Mouse (Mus musculus) midbrain, postnatal 0 days (tissue): ENCODE results near the gene Dzank1. TPM values are rescaled to one million over a fixed set of nuclear protein-coding genes. Genes with fewer than 3 reads are reported as not detected.

Experiments
- ATAC-seq: fragments of 200-750 bp; cut with Nextera tagmentation; 2 replicates; pipeline ENCODE4 v1.8.0; 2017; ENCODE audit warnings: moderate number of reproducible peaks, mild to moderate bottlenecking, moderate TSS enrichment, moderate library complexity; ENCODE audit not compliant: low FRiP score
- DNase-seq: peaks from one replicate; pipeline ENCODE4 v3.0.0-alpha.2; 2015; ENCODE audit warnings: low spot score
- H3K27ac ChIP-seq: fragments of 300-500 bp; sonication (generic); 2 replicates; pipeline ENCODE4 v1.5.1; 2014; ENCODE audit warnings: low read depth, mild to moderate bottlenecking, low read length, mixed read lengths
- H3K27me3 ChIP-seq: fragments of 300-500 bp; sonication (generic); 2 replicates; pipeline ENCODE4 v1.6.1; 2014; ENCODE audit warnings: low read length, control low read depth, mixed read lengths; ENCODE audit not compliant: insufficient read depth
- H3K36me3 ChIP-seq: fragments of 300-500 bp; sonication (generic); 2 replicates; pipeline ENCODE4 v1.6.1; 2014; ENCODE audit warnings: low read length, control low read depth, mixed read lengths; ENCODE audit not compliant: insufficient read depth
- H3K4me1 ChIP-seq: fragments of 300-500 bp; sonication (generic); 2 replicates; pipeline ENCODE4 v1.6.1; 2014; ENCODE audit warnings: mild to moderate bottlenecking, control low read depth, antibody characterized with exemption, low read length, mixed read lengths; ENCODE audit not compliant: insufficient read depth
- H3K4me2 ChIP-seq: fragments of 300-500 bp; sonication (generic); 2 replicates; pipeline ENCODE4 v1.6.1; 2014; ENCODE audit warnings: low read depth, mild to moderate bottlenecking, low read length, mixed read lengths; ENCODE audit not compliant: poor library complexity, severe bottlenecking
- H3K4me3 ChIP-seq: fragments of 300-500 bp; sonication (generic); 2 replicates; pipeline ENCODE4 v1.5.1; 2014; ENCODE audit warnings: low read depth, mild to moderate bottlenecking, low read length, moderate library complexity
- H3K9ac ChIP-seq: fragments of 300-500 bp; sonication (generic); replicated peaks from 2 replicates; pipeline ENCODE4 v1.6.1; 2014; ENCODE audit warnings: mild to moderate bottlenecking, low read length, moderate library complexity, mixed read lengths; ENCODE audit not compliant: poor library complexity, severe bottlenecking
- H3K9me3 ChIP-seq: fragments of 300-500 bp; sonication (generic); 2 replicates; pipeline ENCODE4 v1.6.1; 2016; ENCODE audit warnings: low read length, control low read depth
- CTCF ChIP-seq: IDR thresholded peaks from 2 replicates; pipeline ENCODE4 v1.5.1; 2016; ENCODE audit warnings: antibody characterized with exemption, mild to moderate bottlenecking
- WGBS: fragments of 180-500 bp; shearing (Covaris S2); extraction: QIAGEN DNeasy Blood & Tissue Kit; methylation state at CpG from one replicate; pipeline ENCODE4 v1.1.7; 2014; 5-methylcytosine and 5-hydroxymethylcytosine counted together
- polyA plus RNA-seq: library from polyadenylated mRNA; unstranded; fragments of >200 nt; fragmentation: Nextera tagmentation; extraction: Ambion mirVana; gene quantifications from 2 replicates; pipeline ENCODE4 v1.2.1, GENCODE M21; 2015
- total RNA-seq: library from RNA; depleted of rRNA; stranded (reverse); fragments of >200 nt; gene quantifications from 2 replicates; pipeline ENCODE4 v1.2.3, GENCODE M21; 2014; rRNA removed

The Dzank1 gene
- total and polyA plus RNA-seq, 2 experiments from 2014 or later, result 22.9 to 31.0 TPM

DNA sequence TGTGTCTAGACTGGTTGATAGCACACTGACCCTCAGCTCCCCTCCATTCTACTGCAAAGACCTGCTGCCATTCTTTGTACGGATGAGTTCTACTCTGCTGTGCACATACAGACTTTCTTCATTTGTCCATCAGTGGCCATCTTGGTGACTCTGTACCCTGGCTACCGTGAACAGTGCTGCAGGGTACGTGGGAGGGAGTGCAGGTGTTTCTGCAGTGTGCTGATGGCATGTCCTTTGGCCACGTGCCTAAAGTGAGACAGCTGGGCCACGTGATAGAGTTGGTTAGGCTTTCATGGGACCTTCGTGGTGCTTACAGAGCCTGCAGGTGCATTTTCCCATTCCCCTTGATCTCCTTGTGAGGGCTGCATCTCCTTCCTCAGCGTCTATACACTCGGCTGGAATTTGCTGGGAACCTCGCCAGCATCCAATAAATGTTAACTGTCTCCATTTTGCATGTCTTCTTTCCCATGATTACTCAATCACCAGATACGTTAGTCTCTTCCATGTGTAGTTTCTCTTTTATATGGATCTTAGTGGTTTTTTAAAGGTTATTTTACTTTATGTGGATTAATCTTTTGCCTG is 105.0 kb downstream of the Dzank1 start:
- Histone ChIP-seq H3K9ac (no peak overlapping the region), H3K36me3 (no peaks in the 10 kb centered on the region), H3K27ac (no peak overlapping the region), H3K4me1 (0 out of 2 replicates have a peak, but pooled peaks cover 2% of the 10 kb centered on the region), H3K27me3 (no peaks in the 10 kb centered on the region), H3K9me3 (no peaks in the 10 kb centered on the region), H3K4me3 (no peak overlapping the region), H3K4me2 (no peak overlapping the region)
- no peak for DNase-seq
- ATAC-seq, result no peak
- 75% methylated on average over 10 of the region's 10 CpGs for WGBS
- TF ChIP-seq CTCF, result no peak

Other genes with a start within 250 kb of the Dzank1 start
- not detected in 2 replicates for gene Ovol2, start 195.3 kb downstream of the Dzank1 start, total RNA-seq
- not detected in 2 replicates for gene Ovol2, start 195.3 kb downstream of the Dzank1 start, polyA plus RNA-seq
- gene Kat14, start 158.4 kb downstream of the Dzank1 start, total RNA-seq, result 24.5 and 37.7 TPM in 2 replicates
- 17.7 and 19.2 TPM in 2 replicates for gene Kat14, start 158.4 kb downstream of the Dzank1 start, polyA plus RNA-seq
- gene Pet117, start 158.4 kb downstream of the Dzank1 start, total RNA-seq, result not detected in 2 replicates
- gene Pet117, start 158.4 kb downstream of the Dzank1 start, polyA plus RNA-seq, result 3.8 TPM in 1 of 2 replicates, not detected in the other
- 24.3 and 34.6 TPM in 2 replicates for gene Polr3f, start 304 bp upstream of the Dzank1 start, total RNA-seq
- gene Polr3f, start 304 bp upstream of the Dzank1 start, polyA plus RNA-seq, result 22.0 and 28.1 TPM in 2 replicates
- 17.4 and 18.7 TPM in 2 replicates for gene Rbbp9, start 23.5 kb upstream of the Dzank1 start, total RNA-seq
- 36.9 and 40.0 TPM in 2 replicates for gene Rbbp9, start 23.5 kb upstream of the Dzank1 start, polyA plus RNA-seq
- 57.2 and 71.1 TPM in 2 replicates for gene Sec23b, start 28.8 kb upstream of the Dzank1 start, total RNA-seq
- 59.9 and 60.9 TPM in 2 replicates for gene Sec23b, start 28.8 kb upstream of the Dzank1 start, polyA plus RNA-seq
- 19.1 and 25.0 TPM in 2 replicates for gene Smim26, start 66.6 kb upstream of the Dzank1 start, total RNA-seq
- gene Smim26, start 66.6 kb upstream of the Dzank1 start, polyA plus RNA-seq, result 72.2 and 74.1 TPM in 2 replicates
- 88.7 and 105 TPM in 2 replicates for gene Dtd1, start 72.5 kb upstream of the Dzank1 start, total RNA-seq
- gene Dtd1, start 72.5 kb upstream of the Dzank1 start, polyA plus RNA-seq, result 202 and 217 TPM in 2 replicates